Mouse (Mus musculus): ENCODE data around the gene Il11ra1.
"Not testable (repeated sequence)": the region's sequence is repeated elsewhere in the genome, so short reads cannot be mapped to it uniquely, and the experiment has no call there.

Gene Il11ra1

DNA sequence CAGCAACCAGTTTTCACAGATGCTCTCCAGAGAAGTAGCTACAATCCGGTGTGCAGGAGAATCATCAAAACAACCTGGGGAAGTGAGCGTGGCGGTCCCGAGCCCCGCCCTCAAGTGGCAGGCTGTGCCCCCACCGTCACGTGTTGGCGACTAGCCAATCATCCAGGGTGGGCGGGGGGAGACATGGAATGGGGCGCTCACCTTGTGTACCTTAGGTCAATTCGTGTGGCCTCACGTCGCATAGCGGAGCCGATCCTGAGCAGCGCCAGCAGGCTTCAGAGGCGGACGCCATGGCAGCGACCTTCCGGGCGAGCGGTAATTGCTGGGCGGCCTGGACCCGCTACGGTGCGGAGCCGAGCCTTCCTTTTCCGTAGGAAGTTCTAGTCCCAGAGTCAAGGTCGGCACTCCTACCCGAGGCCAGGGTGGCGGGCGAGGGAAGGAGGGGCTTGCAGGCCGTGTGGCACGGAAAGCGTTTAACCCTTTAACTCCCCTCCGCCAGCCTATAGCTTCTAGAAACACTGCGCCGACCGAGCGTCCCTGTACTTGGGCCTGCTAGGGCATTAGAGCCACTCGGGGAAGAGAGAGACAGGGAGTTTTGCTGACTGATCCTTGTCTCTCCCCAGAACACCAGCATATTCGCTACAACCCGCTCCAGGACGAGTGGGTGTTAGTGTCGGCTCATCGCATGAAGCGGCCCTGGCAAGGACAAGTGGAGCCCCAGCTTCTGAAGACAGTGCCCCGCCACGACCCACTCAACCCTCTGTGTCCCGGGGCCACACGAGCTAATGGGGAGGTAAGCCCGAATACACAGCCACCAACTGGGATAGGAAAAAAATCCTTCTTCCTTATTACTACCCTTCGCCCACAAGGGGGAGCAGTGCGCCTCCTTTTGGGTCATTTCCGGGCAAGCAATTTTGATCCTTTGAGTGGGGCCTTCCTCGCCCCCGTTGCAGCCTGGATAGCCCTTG lies 55.8 kb downstream of the Il11ra1 start, which contains the start of gene Sigmar1:
Sigmar1 (minus strand) TSS at position 820 of the 968 bp plus-strand sequence.
- peak; percentile 95 for DNase-seq (ENCODE audit: low spot score)

DNA sequence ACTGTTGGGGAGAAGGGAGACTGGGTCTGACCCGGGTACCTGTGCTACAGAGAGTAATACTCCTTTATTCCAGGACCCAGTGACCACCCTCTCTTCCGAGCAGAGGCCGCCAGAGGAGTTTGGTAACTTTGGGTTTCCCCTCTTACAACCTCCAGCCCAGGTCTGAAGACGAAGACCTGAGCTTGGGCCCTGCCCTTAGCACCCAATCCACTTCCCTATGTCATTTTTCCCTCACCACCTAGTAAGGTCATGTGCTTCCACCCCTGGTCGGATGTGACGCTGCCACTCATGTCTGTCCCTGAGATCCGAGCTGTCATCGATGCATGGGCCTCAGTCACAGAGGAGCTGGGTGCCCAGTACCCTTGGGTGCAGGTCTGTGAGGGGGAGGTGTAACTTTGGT lies 56.7 kb downstream of the Il11ra1 start:
- DNase-seq (ENCODE audit: low spot score) = no peak

DNA sequence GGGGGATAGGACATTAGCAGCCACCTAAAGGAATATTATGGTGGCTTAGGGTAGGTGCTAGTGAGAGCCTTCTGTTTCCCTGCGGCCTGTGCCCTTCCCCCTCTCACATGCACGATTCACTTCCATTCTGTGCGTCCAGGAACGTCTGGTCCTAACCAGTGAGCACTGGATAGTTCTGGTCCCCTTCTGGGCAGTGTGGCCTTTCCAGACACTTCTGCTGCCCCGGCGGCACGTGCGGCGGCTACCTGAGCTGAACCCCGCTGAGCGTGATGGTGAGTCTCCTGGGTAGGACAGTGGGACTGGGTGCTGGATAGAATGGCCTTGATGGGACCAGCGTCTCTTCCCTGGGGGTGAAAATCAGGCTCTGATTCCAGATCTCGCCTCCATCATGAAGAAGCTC lies 57.5 kb downstream of the Il11ra1 start:
- DNase-seq (ENCODE audit: low spot score) = no peak

DNA sequence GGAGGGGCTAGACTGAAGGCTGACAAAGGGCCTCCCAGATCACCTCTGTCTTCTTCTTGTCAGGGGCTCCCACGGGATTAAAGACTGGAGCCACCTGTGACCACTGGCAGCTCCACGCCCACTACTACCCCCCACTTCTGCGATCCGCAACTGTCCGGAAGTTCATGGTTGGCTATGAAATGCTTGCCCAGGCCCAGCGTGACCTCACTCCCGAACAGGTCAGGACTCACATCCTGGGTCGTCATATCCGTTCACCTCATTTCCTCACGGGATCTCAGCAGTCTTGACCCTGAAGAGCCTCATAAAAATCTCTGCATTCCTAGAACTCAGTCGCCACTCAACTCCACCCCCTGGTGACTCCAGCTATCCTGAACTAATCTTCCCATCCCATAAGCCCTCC lies 58.2 kb downstream of the Il11ra1 start:
- no peak for DNase-seq (ENCODE audit: low spot score)

DNA sequence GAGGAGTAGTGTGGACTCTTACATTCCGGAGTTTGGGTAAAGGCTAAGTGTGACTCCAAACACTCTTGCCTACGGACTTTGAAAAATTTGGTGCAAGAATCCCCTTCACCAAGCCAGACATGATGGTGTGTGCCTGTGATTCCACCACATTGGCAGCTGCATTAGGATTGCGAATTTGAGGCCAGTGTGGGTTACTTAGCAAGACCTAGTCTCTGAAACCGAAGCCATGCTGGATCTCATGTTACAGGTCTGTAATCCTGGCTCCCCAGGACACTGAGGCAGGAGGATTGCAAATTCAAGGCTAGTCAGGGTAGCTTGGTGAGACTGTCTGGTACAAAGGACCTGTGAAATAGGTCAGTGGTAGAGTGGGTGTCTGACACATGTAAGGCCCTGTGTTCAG lies 58.9 kb downstream of the Il11ra1 start:
- DNase-seq (ENCODE audit: low spot score) = no peak

DNA sequence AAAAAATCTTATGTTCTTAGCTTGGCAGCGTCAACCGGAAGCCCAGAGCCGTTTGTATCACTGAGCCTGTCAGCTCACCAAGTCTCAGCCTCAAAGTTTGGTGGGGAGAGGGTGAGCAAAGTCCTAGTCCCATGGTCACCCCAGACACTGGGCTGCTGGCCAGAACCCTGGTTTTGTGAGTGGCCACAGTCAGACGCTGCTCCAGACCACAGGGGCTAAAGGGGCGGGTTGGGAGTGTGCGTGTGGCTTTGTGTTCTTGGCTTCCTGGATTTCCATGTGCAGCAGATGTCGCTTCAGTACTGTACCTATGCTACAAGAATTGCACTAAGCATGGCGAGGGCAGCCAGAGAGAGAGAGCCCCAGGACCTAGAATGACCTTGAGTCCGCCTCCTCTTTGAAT lies 59.4 kb downstream of the Il11ra1 start:
- no peak for DNase-seq (ENCODE audit: low spot score)

DNA sequence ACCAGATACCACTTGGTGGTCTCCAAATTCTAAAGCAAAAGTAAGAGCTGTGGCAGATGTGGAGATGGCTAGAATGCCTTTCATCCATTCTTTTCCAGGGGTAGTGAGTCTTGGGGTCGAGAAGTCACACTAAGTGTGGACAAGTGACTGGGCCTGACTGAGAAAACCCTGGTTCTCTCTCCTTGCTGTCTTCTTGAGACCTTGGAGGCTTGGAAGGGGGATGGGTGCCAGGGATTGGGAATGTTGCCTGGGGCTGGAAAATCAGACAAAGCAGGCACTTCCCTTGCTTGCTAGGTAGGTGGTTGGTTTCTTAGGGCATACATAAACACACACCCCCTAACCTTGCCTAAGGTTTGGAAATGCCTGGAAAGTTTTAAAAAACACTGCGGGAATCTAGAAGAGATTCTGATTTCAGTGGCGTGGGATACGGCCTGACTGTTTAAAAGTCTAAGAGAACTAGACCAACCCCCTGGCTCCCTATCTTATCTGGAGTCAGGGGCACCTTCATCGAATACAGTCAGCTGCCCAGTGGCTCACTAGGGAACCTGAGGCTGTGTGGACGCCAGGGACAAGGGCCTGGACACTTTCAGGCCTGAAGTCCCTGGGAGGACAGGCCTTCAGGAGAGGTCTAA lies 60.0 kb downstream of the Il11ra1 start:
- DNase-seq (ENCODE audit: low spot score) = no peak

DNA sequence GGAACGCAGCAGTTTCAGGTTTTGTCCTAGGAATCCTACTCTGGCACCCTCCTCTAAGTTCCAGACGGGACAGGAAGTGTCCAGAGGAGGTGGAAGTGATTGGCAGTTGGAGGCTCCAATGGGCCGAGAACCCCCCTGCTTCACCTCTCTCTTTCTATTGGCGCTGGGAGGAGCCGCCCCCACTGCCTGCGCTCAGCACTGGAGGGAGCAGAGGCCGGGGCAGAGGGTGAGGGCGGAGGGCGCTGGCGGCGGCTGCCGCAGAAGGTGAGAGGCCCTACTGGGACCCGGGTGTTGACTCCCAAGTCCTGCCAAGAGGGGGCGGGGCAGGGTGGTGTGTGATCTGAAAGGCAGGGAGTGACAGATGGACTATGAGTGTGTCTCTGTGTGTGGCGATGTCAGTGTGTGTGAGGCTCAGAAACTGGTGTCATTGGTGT lies 60.5 kb downstream of the Il11ra1 start:
- peak; percentile 94 for DNase-seq (ENCODE audit: low spot score)

DNA sequence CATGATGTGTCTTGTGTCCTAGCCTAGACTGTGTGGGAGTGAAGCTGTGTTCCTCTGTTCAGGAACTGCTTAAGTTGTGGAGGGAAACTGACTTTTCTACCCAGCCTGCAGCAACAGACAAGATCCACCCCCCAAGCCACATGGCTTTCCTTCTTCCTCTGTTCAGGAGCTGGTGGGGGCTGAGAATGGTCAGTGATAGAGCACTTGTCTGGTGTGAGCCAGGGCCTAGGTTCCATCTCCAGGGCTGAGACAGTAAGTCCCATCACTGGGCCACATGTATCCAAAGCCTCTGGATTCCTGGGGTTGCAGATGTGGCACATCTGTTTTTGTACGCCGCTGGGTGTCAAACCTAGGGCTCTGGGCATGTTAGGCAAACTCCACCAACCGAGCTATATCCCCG lies 61.1 kb downstream of the Il11ra1 start:
- DNase-seq (ENCODE audit: low spot score) = no peak

DNA sequence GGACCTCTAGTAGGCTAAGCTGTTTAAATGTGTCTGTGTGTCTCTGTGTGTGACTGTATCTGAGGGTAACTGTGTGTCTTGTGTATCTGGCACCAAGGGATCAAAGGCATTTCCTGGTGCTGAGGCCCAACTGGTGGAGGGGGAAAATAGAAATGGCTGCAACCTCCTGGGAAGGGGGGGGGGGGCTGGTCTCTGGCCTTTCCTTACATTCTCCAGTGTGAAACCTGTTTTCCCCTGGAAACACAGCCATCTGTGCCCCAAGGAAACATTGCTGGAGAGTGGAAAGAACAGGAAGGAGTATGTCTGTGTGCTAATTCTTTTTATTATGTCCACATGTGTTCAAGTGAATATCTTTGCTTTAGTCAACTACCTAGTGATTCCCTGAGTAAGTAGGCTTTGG lies 61.9 kb downstream of the Il11ra1 start:
- no peak for DNase-seq (ENCODE audit: low spot score)

DNA sequence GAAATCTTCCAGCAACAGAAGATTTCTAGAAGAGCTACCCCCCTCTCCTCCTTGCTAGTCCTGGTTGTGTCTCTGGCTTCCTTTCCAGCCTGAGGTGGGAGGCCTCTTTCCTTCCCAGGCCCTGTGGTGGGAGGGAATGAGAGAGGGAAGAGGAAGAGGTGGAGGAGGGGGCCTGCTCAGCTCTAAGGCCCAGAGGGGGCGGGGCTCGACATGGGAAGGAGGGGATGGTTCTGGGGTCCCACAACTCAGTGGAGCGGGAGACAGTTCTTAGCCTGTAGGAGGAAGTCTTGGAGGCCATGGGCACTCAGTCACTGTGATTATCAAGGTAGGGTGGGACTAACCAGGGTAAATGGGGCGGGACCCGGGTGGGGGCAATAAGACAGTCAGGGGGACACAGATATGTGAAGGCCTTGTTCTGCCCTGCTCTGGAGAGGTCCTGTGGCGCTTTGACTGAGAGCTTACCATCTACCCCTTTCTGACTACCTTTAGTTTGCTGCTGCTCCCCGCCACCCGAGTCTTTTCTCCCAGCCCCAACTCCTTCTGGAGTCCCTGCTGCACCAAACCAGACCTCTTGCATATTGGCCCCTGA lies 62.4 kb downstream of the Il11ra1 start:
- DNase-seq (ENCODE audit: low spot score) = peak; percentile 40

DNA sequence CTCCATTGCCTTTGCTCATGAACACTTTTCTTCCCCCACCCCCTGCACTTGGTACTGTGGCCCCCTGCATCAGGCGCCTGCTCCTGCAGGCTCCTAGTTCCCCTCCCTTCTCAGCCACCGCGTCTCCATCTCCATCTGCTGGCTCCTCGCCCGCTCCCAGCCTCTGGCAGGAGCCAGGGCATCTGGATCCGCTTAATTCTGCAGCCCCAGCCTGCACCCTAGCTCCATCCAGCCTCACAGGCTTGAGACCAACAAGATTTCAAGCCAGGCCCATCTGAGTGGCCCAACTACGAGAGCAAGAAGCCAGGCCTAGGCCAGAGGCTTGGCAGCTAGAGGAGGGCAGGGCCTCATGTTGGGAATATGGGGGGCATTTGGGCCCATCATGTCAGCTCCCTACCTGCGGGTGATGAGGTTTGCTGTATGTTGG lies 62.9 kb downstream of the Il11ra1 start:
- not testable (repeated sequence) for DNase-seq (ENCODE audit: low spot score)

DNA sequence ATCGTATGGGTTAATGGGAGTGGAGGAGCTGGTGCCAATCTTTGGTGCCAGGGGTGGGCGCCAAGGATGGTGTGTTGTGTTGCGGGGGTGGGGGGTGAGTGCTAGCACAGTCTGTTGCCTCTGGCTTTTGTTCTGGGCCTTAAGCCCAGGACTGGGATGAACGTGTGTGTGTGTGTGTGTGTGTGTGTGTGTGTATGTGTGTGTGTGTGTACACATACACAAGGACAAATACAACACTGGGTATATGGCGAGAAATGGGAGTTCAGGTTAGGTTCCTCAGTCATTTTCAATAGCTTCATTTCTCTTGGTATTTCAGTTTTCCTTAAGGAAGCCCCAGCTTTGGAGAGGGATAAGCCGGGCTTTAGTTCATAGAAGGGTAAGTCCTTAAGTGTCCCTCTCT lies 63.4 kb downstream of the Il11ra1 start:
- DNase-seq (ENCODE audit: low spot score) = not testable (repeated sequence)

DNA sequence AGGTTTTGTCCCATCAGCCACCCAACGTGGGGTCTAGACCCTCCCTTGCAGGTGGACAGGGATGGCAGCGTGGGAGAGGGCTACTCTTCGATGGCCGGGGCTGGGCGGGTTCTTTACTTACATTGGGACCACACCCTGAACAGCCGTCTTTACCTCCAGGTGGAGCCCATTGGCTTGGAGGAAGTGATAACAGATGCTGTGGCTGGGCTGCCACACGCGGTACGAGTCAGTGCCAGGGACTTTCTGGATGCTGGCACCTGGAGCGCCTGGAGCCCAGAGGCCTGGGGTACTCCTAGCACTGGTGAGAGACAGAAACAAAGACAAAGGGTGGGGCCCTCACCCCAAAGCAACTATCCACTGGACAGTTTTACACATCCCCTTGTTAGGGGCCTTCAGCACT lies 67.5 kb downstream of the Il11ra1 start:
- not testable (repeated sequence) for DNase-seq (ENCODE audit: low spot score)

DNA sequence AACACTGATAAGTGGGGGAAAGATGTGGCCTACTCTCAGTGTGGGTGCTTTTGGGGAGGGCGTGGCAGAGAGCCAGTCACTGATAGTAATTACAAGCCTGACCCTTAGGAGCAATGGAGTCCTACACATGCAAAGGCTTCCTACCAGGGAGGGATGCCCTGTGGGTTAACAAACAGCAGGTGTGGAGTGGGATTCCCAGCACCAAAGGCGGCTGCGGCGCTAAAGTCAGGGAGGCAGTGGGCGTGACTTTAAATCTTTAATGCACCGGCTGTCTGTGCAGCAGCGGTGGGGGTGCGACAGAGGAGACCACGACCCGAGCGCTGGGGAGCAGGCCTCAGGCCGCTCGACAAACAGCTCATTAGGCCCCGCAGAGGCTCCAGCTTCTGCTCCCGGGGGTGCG lies 73.2 kb downstream of the Il11ra1 start:
- not testable (repeated sequence) for DNase-seq (ENCODE audit: low spot score)

DNA sequence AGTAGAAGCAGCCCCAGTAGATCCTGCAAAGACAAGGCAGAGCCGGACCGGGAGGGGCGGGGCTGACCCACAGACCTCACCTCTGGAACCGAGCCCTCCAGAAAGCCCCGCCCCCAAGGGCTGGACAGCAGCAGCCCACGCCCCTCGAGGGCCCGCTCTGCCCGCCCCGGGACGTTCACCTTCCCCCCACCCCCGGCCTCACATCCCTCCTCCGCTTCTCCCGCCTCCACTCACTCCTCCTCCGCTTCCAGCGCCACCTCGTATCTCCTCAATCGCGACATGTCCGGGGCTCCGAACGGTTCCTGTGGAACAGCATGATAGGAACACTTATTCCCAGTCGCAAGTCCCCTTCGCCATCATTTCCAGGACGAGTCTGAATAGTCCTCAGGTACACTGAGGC lies 73.7 kb downstream of the Il11ra1 start:
- peak; percentile 83 for DNase-seq (ENCODE audit: low spot score)

DNA sequence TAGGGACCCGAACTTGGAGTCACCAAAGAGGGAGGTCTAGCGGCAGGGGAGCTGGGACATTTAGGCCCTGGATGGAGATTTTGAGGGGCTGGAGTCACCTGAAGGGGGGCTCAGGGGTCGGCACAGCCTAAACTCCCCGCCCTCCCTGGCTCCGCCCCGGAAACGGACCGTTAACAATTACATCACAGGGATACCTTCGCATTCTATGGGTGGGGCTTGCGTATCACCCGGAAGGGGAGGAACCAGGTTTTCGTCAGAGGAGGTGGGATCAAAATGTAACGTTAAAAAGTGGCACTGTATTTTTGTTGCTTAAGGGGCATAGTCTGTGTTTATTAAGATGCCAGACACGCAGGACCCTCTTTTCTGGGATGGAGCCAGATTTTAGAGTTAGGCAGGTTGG lies 74.2 kb downstream of the Il11ra1 start, which contains the start of gene Ccl27a:
Ccl27a (minus strand) TSS at position 246 of the 400 bp plus-strand sequence.
- DNase-seq (ENCODE audit: low spot score) = peak; percentile 83

DNA sequence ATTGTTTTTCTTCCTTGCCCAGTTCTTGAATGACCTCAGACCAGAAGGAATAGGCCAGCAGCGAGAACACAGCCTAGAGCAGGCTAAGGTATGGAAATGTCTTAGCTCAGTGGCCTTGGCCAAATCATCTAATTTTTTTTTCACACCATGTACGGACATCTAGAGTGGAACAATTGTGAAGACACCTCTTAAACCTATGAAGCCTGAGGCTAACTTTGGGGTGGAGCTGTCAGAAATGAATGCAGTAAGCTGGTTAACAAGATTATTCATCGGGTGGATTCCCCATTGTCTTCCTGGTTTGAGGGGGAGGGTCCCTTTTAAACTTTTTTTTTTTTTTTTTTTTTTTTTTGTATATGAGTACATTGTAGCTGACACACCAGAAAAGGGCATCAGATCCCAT lies 74.7 kb downstream of the Il11ra1 start:
- DNase-seq (ENCODE audit: low spot score) = not testable (repeated sequence)

DNA sequence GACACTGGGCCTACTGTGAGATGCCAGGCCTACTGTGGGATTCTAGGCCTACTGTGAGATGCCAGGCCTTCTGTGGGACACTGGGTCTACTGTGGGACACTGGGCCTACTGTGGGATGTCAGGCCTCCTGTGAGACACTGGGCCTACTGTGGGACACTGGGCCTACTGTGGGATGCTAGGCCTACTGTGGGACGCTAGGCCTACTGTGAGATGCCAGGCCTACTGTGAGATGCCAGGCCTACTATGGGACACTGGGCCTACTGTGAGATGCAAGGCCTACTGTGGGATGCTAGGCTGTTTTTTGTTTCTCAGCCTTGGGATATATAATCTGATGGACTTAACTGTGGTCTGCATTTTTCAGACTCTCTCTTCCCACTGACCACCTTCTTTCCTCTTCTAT lies 76.1 kb downstream of the Il11ra1 start:
- not testable (repeated sequence) for DNase-seq (ENCODE audit: low spot score)

DNA sequence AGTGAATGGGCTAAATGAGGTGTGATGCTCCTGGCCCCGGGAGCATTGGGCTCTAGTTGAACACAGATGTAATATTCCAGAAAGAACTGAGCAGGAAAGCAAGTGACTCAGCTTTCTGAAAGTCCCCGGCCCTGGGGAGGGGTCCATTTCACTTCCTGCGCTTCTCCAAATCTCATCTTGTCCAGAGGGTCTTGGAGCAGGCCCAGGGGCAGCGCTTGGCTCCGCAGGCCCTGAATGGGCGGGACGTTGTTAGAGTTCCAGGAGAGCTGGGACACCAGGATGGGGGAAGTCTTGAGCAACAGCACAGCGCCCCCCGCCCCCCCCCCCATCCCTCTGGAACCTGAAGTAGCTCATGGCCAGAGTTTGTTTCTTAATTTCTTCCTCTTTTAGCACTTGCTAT lies 81.5 kb downstream of the Il11ra1 start:
- not testable (repeated sequence) for DNase-seq (ENCODE audit: low spot score)

DNA sequence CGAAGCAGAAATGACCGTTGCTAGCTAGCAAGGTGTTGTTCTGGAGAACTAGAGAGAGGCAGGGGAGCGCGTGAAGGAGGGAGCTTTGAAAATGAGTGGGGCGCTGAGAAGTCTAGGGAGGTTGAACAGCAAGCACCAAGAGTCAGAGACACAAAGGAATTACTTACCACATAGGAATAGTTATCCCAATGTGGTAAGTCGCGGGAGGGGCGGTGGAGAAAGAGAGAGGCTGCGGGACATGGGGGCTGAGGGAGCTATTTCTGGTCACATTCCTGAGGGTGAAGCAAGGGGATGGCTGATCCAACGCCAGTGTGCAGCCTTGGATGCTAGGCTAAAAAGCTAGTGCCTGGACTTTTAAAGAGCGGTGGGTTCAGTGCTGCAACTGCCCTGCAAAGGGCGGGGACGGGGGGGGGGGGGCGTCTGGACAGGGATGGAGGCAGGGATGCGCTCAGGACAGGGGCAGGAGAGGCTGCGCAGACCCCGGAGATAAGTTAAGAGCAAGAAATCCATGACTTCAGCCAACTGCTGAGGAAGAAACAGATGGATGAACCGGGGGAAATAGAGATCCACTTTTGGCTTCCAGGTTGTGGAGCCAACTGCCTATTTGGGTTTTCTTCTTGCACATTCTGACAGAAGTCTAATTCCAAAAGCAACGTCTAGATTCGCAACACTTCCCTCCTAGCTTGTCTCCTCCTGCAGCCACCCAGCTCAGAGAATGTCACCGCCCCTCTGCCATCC lies 82.1 kb downstream of the Il11ra1 start:
- DNase-seq (ENCODE audit: low spot score) = not testable (repeated sequence)

DNA sequence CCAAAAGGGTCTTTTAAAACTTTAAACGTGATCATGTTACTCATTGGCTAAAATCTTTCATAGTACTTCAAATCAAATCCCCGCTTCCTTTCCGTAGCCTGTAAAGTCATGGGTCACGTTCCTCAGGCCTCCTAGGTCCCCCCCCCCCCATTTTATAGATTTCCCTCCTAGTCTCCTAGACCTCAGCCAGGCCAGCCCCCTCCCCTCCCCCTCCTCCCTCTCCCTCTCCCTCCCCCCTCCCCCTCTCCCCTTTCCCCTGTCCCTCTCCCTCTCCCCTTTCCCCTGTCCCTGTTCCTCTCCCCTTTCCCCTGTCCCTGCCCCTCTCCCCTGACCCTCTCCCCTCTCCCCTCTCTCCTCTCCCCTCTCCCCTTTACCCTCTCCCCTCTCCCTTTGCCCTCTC lies 82.9 kb downstream of the Il11ra1 start:
- not testable (repeated sequence) for DNase-seq (ENCODE audit: low spot score)
